Mouse (Mus musculus) small intestine, adult 2 months (tissue): Measurements from ENCODE around the gene Flvcr1.
"Not testable (repeated sequence)": the region's sequence is repeated elsewhere in the genome, so short reads cannot be mapped to it uniquely, and the experiment has no call there.

ENCODE experiments used
- CTCF ChIP-seq: fragments of 200-500 bp; IDR thresholded peaks from 2 replicates; pipeline ENCODE4 v1.5.1; 2012; ENCODE audit warnings: low read depth, mild to moderate bottlenecking, control low read depth, inconsistent platforms, low read length, moderate library complexity, mixed read lengths; ENCODE audit not compliant: insufficient replicate concordance, insufficient read length; ENCODE audit errors: extremely low read depth
- POLR2A ChIP-seq: fragments of 200-500 bp; IDR thresholded peaks from 2 replicates; pipeline ENCODE4 v1.6.1; 2012; ENCODE audit warnings: low read depth, mild to moderate bottlenecking, control low read depth, inconsistent platforms, low read length, moderate library complexity

DNA sequence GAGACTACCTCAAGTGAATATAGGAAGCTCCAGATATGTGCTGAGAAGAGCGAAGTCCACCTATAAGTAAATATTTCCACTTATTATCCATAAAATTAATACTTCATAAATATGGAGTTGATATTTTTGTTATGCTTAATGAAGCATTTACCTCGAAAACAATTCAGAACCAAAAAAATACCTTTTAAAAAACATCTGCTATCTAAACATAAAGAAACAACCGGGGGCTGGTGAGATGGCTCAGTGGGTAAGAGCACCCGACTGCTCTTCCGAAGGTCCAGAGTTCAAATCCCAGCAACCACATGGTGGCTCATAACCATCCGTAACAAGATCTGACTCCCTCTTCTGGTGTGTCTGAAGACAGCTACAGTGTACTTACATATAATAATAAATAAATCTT, 2.2 kb downstream of the Flvcr1 start:
- not testable (repeated sequence) for TF ChIP-seq CTCF, POLR2A
